Mouse (Mus musculus) cerebellum, adult 11 months (tissue): ENCODE measurements around the gene Serinc3.

Source experiments
- DNase-seq: peaks from one replicate; pipeline ENCODE4 v3.0.0; 2022

The Serinc3 gene

GRCm38 (mm10) chr2:163620451-163620850, 24.5 kb downstream of the Serinc3 start:
- DNase-seq: no peak

GRCm38 (mm10) chr2:163617874-163618273, 27.1 kb downstream of the Serinc3 start:
- no peak for DNase-seq

GRCm38 (mm10) chr2:163617232-163617863, 27.6 kb downstream of the Serinc3 start:
- no peak for DNase-seq

- DNase-seq: no peak
Measured at GRCm38 (mm10) chr2:163616652-163617227, 28.2 kb downstream of the Serinc3 start.

- no peak for DNase-seq
Measured at GRCm38 (mm10) chr2:163615906-163616651, 28.9 kb downstream of the Serinc3 start.

GRCm38 (mm10) chr2:163615401-163615800, 29.5 kb downstream of the Serinc3 start:
- no peak for DNase-seq

GRCm38 (mm10) chr2:163613990-163614389, 30.9 kb downstream of the Serinc3 start:
- DNase-seq: no peak

- no peak for DNase-seq
Measured at GRCm38 (mm10) chr2:163613206-163613605, 31.7 kb downstream of the Serinc3 start.

- DNase-seq: no peak
Measured at GRCm38 (mm10) chr2:163611176-163611575, 33.8 kb downstream of the Serinc3 start.

- DNase-seq: peak; percentile 34
Measured at GRCm38 (mm10) chr2:163609281-163609975, 35.5 kb downstream of the Serinc3 start.

GRCm38 (mm10) chr2:163608008-163608407, 36.9 kb downstream of the Serinc3 start:
- DNase-seq: no peak

GRCm38 (mm10) chr2:163606161-163606560, 38.8 kb downstream of the Serinc3 start:
- no peak for DNase-seq

GRCm38 (mm10) chr2:163602101-163602971, 42.6 kb downstream of the Serinc3 start, which contains the start of gene Ttpal:
Gene Ttpal (plus strand): TSS chr2:163602314.
- peak; percentile 80 for DNase-seq

GRCm38 (mm10) chr2:163601712-163602100, 43.2 kb downstream of the Serinc3 start:
- no peak for DNase-seq

GRCm38 (mm10) chr2:163601066-163601465, 43.9 kb downstream of the Serinc3 start:
- no peak for DNase-seq

GRCm38 (mm10) chr2:163599226-163599625, 45.7 kb downstream of the Serinc3 start:
- peak; percentile 53 for DNase-seq

GRCm38 (mm10) chr2:163597661-163598060, 47.3 kb downstream of the Serinc3 start:
- DNase-seq: no peak

GRCm38 (mm10) chr2:163596873-163597155, 48.1 kb downstream of the Serinc3 start:
- no peak for DNase-seq

- no peak for DNase-seq
Measured at GRCm38 (mm10) chr2:163596057-163596872, 48.7 kb downstream of the Serinc3 start.

GRCm38 (mm10) chr2:163595119-163595518, 49.8 kb downstream of the Serinc3 start:
- no peak for DNase-seq

GRCm38 (mm10) chr2:163593636-163594282, 51.2 kb downstream of the Serinc3 start:
- no peak for DNase-seq
